Mouse (Mus musculus): ENCODE measurements around the gene Kcnk15.

GRCm38 (mm10) chr2:163874877-163875276 is 21.4 kb downstream of the Kcnk15 start:
- no peak for TF ChIP-seq CTCF (IDR thresholded peaks at IDR 0.05; ENCODE audit: low read depth)
- no peak for TF ChIP-seq EP300 (optimal IDR thresholded peaks at IDR 0.05)

Data from stomach, postnatal 0 days (tissue).